Mouse (Mus musculus) megakaryocyte-erythroid progenitor cell, adult 5-6 weeks (primary cell): ENCODE data around the gene Lmo4. TPM values are rescaled to one million over a fixed set of nuclear protein-coding genes. Genes with fewer than 3 reads are reported as not detected.

Experiments used
- ATAC-seq: replicated peaks from 2 replicates; pipeline ENCODE4 v1.8.0; 2016; ENCODE audit warnings: mild to moderate bottlenecking, inconsistent platforms; ENCODE audit not compliant: severe bottlenecking, poor library complexity, low FRiP score, low TSS enrichment
- total RNA-seq, 2 experiments: library from RNA; stranded (forward) in 1 of 2; stranded (reverse) in 1 of 2; fragments of 200-1000, 215-1000 nt in 1 of 2; fragments of >200 nt in 1 of 2; fragmentation: Nextera tagmentation in 1 of 2; gene quantifications; 2 replicates each; pipeline ENCODE4 v1.2.3; 2014 to 2017

Lmo4 gene
- total RNA-seq, 2 experiments from 2014 or later = 18.7 to 23.9 TPM

DNA sequence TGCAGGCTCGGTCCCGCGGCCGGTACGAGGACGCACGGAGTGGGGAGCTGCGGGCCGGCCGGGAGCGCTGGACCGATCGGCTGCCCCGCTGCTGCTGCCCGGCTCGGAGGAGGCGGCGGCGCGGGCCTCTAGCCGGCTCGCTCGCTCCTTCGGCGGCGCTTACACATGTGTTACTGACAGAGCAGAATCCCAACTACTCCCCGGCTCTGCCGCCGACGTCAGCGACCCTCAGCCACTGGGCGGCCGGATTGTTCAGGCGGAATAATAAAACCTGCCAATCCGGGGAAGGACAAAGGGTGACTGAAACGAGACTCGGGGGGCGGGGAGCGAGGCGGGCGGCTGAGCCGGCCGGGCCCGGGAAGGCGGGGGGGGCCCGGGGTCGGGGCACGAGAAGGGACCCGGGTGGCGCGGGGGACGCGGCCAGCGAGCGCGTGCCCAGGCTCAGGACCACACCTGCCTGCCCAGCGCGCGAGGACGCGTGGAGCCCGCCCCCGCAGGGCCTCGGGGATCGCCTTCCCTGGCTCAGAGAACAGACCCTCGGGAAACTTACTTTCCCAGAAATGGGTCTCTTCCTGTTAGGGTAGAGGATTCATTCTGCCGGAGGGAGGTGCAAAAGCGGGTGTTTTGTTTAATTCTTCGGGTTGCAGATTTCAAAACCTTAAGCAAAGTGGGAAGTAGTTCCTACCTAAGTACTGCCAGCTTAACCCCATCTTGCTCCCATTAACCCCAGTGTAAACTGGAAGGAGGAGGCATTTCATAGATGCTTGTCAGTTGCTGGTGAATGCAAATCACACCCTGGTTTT lies 532 bp upstream of the Lmo4 start:
- ATAC-seq = peak; percentile 82

DNA sequence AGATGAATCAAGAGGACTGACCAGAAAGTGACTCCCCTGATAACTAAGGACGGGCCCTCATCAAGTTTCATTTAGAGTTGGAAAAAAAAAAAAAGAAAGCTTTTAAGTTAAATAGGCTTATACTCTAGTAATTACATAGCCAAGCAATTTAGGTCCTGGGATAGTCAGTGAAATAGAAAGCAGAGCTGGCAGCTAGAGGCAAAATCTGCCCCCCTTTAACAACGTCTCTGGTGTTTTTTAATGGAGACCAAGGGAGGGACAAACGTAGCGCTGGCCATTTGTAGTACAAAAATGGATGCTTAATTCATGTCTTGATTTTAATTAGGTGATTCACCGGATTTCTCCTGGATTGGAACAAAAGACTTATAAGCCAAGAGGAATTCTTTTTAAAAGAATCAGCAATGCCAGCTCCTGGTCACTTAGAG lies 1.0 kb downstream of the Lmo4 start:
- no peak for ATAC-seq

DNA sequence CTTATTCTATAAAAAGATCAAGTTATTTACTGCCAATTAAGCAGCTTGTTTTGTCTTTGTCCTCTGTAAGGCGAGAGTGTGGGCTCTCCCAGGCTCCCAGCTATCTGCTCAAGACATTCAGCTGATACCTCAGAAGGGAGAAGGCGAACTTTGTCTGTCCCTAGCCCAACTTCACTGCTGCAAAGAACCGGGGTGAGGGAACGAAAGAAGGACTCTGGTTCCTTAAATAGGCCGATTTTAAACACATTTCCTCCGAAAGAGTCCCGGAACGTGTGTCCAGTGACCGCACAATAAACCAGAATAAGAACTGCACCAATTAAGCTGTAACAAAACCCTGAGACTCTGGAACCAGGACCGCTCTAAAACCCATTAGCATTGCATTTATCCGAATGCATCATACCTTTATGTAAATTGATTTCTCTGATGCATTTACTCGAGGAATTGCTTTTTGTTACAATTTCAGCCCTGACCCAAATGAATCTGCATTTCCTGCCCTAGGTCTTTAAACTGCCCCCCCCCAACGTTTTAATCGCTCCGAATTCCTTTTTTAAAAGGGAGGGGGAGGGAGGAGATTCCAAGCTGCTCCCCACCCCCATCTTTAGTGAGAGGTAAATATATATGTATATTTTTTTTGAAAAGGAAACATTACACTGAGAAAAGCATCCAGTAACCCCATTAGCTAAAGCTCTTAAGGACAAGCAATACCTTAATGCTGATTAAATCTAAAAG lies 1.6 kb downstream of the Lmo4 start:
- ATAC-seq = 0 out of 2 replicates have a peak, but pooled peaks have one; percentile 26

DNA sequence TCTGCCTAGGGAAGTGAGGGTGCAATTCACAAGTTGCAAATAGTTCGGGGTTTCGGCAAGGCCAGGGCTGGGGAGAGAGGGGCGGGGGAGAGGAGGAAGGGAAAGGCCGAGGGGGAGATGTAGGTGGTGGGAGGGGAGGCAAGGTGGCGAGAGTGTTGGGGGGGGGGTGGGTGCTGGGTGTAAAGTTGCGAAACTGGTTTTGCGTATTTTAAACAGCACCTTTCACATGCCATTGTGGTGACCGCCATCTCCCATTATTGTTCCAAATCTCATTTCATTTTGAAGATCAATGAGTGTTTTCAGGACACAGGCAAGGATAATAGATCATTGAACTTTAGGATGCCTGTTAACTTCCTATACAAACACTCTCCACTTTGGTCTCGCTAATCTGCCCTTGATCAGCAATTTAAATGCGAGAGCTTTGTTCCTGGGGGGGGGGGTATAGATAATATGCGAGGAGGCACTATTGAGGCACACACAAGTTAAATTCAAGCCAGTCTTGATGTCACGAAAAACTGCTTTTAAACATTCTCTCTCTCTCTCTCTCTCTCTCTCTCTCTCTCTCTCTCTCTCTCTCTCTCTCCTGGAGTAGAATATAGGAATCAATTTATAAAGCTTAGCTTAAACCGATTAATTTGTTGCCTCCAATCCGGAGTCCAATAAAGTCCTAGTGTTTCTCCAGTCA lies 2.3 kb downstream of the Lmo4 start:
- ATAC-seq = no peak

DNA sequence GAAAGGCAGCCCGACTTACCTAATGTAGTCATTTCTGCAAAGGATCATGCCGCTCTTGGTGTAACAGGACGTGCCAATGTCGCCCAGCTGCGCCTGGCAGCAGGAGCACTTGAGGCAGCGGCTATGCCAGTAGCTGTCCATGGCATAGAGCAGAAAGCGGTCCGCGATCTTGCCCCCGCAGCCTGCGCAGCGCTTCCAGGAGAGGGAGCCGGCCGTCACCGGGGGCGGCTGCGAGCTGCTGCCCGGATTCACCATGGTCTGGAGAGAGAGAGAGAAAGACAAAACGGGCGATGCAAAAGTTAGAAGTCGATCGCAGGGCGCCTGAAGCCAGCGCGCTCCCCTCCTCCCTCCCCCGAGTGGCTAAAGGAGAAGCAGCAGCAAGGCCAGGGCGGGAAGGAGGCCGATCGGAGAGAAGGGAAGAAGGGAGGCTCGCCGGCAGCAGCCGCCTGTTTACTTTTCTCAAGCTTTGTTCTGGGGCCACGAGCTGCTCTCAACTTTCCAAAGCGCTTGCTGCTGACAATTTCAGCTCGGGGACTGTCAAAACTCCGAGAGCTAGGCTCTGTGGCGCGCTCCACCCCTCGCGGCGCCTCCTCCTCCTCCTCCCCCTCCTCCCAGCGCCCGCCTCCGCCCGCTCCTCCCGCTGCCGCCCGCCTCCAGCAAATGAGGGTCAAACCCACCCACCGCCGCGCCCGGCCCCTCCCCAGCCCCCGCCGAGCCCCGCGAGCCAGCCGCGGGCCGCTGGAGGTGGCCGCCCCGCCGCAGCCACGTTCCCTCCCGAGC lies 3.0 kb downstream of the Lmo4 start:
- peak; percentile 29 for ATAC-seq

DNA sequence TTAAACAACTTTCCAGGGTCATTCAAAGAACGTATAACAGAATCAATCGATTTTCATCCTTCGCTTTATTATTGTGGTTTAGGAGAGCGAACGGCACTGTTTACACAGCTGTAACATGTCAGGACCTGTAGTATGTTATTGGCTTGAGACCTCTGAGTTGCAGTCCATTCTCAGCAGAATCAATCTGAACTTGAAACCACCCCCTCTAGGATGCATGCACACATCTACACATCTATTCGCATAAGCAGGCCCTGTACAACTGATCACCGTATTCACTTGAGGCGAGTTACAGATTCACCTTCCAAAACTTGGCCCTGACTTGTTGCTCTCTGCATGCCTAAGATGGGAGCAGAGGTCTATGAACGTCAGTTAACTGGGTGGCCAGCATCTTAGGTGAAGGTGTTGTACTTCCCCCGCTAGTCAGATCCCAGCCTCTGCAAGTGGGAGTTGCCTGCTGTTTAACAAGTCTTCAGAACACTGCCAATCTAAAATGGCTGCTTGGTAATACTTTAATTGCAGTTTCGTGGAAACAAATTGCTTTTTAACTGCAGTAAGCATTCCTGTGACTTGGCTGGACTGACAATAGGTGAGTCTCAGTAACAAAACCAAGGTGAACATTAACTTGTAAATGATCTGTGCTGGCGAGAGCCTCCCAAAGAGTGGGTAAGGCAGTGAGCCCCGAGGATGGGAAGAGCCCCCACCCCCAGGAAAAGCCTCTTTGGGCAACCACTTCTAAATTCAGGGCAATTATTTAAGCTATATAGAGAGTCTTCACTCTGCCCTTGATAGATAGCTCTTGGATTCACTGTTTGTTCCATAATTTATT lies 19.5 kb downstream of the Lmo4 start:
- ATAC-seq = no peak

DNA sequence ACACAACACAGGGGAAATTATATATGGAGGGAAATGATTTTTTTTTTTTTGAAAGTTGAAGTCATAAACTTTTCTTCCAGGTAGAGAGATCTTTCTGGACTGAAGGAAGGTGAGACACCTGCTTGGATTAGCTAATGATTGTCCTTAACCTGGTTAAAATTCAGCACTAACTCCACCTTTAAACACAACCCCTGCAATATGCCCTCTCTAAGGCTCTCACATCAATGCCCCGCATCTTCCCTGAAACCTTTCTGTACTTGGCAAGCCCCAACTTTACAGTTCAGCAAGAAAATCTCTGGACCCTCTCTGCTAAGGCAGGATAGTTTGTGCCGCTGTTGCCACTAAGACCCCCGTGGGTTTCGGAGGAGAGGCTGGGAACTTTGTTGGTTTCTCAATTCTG lies 20.1 kb downstream of the Lmo4 start:
- ATAC-seq = no peak

DNA sequence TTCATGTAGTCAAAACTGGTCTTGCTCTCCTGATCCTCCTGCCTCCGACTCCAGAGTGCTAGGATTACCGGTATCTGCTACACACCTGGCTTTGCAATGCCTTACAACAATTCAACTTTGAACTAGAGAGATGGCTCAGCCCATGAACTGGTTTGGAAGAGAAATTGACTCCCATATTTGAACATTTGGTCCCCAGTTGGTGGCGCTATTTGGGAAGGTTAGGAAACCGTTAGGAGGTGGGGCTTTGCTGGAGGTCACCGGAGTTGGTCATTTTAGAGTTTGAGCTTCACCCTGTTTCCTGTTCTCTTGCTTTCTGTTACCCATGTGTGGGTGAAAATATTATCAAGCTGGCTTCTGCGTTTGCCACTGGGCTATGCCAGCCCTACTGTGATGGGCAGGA lies 22.8 kb downstream of the Lmo4 start:
- ATAC-seq = no peak

DNA sequence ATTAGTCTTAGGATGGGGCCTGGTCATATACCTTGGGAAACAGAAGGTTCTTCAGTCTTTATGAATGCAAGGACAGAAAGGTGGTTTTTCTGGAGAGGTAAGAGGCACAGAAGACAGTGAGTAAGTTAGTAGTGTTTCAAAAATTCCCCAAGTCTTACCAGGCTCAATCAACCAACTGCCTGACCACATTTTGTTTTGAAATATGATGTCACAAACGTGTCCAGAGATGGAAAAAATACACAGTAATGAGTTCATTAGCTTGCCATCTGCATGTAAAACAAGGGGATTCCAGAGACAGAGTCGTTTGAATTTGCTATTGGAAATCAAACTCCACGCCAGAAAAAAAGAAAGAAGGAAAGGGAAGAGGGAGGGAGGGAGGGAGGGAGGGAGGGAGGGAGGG lies 26.1 kb downstream of the Lmo4 start:
- ATAC-seq = no peak

DNA sequence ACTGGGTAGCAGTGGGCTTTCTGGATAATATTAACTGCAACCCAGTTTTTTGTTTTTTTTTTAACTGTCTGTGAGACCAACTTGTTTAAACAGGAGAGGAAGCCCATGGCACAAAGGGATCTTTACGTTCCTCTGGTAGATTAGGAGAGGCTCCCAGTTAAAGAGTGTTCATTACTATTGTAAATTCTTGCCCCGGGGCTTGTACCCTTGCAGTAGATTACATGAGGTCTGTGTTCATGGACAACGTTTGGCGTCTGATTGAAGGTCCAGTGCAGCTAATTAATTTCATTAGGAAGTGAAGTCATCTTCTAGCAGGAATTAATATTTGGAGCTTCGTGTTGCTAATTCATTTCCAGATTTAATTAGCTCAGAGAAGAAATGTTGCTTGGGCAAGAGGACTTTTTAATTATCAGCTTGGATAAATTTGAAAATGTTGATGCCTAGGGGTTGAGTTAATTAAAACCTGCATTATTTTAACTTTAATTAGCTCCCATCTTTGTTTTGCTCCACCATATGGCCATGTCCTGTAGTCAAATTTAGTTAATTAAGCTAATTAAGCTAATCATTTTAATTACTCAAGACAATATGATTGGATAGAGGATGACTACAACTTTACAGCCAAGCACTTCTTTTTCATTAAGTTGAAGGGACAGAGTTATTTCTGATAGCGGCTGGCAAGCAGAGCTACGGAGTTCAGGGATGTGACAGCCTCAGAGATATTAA lies 31.0 kb downstream of the Lmo4 start:
- no peak for ATAC-seq

DNA sequence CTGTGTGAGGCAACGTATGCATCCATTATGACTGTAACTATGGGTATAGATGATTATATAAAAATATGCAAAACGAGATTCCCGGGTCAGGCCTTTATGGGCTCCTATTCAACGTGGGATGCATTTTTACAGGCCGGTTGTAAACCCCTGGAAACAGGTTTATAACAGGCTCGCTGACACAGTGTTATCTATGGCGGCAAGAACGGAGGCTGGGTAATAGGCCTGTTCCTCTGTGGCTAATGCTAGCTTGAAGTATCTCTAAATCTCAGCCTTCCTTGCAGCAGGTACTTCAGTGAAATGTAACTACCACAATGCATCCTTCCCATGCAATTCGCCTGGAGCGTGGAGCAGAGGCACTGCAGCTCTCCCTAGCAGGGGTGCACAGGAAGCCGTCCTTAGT lies 31.9 kb downstream of the Lmo4 start:
- ATAC-seq = no peak

DNA sequence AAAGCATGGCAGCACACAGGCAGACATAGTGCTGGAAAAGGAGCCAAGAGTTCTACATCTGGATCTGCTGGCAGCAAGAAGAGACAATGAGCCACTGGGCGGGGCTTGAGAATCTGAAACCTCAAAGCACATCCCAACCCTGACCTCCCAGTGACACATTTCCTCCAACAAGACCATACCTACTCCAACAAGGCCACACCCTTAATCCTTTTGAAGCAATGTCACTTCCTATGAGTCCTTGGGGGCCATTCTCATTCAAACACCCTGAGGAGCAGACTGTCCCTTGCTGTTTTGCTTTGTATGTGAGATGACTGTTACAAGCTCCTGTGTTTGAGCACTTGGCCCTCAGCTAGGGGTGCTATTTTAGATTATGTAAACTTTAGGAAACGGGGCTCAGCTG lies 33.3 kb downstream of the Lmo4 start:
- no peak for ATAC-seq

DNA sequence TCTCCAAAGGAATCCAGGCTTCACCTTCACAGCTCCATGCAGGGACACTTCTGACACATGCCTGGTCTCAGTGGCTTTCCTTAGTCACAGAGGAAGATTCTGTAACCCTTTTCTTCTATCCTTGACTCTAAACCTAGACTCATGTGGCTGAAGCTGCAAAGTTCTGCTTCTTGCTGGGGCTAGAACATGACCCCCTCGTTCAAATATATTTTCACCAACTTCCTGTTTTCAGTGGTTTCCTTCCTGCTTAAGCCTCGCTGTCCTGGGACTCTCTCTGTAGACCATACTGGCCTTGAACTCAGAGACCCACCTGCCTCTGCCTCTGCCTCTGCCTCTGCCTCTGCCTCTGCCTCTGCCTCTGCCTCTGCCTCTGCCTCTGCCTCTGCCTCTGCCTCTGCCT lies 34.5 kb downstream of the Lmo4 start:
- ATAC-seq = no peak

DNA sequence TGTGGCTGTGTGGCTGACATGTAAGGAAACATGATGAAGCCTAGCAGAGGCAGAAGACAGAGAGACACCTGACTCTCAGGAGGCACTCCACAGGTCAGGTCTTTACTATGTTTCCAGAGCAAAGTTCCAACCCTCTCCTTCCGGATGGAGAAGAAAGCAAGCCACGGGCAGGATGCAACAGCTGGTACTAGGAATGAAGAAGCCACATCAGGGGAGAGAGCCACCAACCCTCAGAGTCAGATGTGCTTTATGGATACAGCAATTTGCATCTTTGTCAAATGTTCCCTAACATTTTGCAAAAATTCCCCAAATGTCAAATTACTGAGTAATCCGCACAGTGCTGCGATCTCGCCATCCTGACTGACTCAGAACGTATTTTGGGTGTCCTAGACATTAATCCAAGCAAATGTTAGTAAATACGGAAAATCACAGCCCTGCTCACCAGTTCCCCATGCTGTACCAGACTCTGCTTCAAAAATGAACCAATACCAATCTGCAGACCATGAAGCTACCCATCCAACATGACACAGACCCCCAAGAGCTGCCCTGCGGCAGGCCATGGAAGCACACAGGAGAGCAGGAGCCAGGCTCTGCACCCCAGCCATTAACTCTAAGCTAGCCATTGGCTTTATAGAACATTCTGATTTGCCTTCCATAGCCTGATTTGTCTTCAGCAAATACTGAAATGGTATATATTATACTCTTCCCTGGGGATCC lies 38.4 kb downstream of the Lmo4 start:
- no peak for ATAC-seq

DNA sequence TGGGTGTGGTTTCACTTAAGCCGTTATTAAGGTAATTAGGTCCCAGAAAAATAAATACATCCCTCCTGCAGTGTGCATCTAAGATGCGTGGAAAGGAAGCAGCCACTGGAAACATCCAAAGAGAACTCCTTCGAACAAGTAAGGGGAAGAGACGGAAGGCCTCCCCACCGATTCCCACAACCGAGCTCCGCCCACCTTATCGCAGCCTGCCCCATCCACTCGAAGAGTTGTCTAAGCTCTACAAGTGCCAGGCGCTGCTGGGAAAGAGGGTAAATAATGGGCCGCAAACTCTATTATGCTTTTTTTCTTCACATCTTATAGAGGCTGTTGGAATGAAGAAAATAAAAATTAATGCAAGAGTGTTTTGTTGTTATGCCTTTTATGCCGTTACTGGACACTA lies 39.6 kb downstream of the Lmo4 start:
- ATAC-seq = no peak

DNA sequence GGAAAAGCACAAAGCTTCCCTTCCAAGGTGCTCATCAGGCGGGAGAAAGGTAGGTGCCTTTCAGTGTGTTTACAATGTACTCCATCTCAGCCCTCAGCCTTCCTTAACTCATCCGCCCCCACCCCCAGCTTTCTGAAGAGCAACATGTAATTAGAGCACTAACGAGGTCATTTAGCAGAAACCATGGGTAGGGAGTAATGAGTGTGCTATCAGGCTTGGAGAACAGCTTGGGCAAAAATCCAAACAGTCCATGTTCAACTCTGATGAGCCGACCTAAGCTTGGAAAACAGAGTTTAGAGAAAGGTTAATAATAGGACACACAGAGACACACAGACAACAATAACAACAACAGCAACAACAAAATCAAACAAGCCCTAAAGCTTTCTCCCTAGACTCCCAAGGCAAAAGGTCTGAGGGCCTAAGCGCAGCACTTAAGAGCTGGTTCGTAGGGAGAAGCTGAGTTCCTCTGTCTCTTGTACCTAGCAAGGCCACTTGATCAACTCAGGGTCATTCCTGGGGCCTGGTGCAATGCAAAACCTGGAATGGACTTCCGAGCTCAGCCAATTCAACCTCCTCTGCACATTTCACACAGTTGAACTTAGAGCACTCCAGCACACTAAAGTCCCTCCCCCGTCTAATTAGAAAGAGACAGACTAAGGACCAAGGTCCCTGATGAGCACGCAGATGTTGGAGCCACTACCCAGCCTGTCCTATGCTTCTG lies 40.2 kb downstream of the Lmo4 start:
- ATAC-seq = no peak

DNA sequence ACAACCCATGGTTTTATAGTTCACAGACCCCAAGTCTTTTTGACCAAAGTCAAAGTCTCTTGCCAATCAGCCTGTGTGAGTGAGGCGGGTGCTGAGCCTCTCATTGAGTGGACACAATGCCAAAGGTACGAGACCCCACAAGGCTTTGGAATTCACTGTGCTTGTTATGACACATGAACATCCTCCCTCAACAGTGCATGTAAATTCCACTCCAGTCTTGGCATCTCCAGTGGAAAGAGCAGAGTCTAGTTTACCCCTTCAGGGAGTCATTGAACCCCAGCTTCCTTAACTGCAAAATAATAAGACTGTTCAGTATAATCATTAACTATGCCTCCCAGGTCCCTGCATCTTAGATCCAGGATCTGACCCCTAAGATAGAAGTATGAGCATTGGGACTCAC lies 41.3 kb downstream of the Lmo4 start:
- no peak for ATAC-seq
